Mouse (Mus musculus) thymus, postnatal 14 days (tissue): ENCODE measurements around the gene Tmem120a.

Experiments used
- DNase-seq: peaks from one replicate; pipeline ENCODE4 v3.0.0; 2021

Gene Tmem120a

DNA sequence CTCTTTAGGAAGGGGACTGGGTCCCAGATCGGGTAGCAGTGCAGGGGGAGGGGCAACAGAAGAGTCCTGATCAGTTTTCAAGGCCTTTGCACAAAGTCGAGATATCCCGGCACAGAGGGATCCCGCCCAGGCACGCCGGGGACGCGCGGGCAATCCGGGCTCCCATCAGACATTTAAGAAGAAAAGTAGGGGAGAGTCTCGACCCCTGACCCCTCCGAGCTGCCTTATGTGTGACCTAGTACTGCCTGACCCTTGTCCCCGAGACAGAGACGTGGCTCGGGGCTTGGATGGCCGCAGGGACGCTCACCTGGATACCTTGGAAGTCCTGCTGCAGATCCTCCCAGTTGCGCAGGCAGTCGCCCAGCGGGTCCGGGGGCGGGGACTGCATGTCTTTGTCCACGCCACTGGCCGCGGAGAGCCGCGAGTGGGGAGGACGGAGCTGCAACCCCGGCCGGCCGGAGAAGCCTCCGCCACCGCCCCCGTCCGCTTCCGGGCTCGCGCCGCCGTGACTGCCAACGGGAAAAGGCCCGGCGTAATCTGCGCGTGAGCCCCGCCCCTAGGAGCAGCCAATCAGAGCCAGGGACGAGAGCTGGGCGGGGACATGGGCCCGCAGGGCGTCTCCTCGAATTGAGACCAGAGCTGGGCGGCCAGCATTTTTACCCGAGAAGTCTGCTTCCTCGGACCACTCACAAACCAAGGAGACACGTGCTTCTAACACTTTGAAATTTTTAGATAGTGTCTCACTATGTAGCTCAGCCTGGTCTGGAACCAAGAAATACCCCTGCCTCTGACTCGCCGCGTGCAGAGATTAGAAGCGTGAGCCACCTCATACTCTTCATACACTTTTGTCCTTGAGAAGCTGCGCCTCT is at the start of gene Tmem120a:
Gene Tmem120a (minus strand): TSS at position 708 of the 869 bp plus-strand sequence.
- DNase-seq, result peak; percentile 95

DNA sequence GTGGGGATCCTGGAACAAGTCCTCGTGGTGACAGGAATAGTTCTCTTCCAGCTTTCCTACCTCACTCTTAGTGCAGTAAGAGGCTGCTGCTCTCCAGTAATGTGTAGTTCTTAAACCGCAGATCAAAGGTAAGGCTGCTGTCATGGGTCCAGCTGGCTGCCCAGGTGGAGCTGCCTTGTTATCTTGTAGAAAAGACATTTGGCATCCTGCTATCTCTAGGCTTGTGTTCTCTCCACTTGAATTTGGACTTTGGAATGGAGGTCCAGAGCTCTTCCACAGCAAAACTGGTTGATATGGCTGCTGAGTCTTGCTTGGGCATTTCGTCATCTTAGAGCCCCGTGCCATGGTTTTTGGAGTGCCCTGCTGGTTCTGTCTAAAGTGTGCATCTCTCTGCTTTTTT is 38.7 kb upstream of the Tmem120a start:
- no peak for DNase-seq

DNA sequence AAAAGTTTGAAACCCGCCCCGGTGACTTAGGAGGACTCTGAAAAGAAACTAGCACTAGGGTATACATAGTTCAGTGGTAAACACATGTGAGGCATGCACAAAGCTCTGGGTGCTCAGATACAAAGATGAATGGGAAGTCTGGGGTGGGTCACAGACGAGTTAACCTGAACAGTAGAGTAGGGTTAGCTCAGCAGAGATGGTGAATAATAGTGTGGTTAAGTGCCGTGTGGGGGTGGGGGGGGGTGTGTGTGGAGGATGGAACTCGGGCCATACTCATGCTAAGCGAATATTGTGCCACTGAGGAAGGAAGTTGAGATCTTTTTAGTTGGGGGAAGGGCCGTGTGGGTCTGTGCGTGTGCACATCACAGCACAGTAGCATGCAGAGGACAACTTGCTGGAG is 36.1 kb upstream of the Tmem120a start:
- no peak for DNase-seq

DNA sequence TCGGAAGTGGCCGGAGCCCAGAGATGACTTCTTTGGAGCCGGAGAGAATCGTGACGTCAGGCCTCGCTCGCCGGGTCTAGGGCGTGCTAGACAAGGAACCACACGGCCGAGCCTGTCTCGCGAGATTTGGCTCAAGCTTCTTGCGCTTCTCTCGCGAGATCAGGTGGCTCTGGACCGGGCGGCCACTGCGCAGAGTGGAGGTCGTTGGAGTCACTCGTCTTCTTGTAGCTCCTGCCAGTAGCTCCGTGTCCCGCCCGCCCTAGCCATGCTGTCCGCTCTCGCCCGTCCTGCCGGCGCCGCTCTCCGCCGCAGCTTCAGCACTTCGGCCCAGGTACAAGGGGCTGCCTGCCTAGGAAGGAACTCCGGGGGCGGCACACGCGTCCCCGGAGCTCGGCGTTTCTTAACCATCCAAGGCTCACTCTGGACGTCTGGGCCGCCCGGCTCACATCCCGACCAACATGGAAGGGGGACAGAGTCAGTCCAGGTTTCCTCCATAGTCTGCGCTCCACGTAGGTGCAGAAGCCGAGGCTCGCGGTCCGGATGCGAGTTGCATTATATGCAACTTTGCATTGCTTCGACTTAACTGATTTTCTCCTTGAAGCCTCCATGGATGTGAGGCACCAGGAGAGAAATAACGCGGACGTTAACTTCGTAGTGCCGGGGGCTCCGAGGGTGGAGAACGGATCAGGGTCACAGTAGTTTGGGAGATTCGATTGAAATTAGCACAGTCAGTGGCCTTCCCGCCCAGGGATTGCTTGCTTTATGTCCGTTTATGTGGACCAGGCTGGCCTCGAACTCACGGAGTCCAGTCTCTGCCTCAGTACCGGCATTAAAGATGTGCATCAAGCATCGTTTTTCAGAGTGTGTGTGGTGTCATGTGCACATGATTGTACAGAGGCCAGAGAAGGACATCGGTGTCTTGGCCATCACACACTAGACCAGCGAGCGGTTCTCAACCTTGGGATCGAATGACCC is 34.5 kb upstream of the Tmem120a start, which contains the start of gene Mdh2:
Gene Mdh2 (plus strand): TSS at position 10 of the 975 bp plus-strand sequence.
- peak; percentile 100 for DNase-seq

DNA sequence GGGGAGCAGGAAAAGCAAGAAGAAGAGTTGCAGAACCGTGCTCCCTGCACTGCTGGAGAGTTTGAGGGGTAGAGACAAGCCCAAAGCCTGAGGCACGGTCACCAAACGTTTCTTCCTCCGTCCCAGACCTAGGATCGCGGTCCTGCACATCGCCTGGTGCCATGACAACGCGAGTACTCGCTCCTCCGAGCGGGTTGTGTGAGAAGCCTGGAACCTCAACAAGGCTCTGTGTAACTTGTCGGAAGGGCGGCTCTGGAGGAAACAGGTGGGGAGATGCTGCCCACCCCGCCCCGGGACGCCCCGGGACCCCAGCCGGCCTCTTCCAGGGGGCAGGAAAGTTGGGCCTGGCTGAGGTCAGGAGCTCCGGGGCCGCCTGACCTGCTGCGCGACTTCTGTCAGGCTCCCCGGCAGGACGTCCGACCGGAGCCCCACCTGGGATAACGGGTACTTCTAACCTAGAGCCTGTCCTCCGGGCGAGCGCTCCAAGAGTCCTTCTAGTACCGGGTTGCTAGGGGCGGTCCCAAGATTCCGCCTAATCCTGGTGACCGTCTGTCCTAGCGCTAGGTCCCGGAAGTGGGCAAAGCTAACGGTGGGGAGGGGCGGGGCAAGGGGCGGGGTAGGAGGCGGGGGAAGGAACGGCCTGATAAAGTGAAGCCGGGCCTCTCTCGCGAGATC is 33.7 kb upstream of the Tmem120a start, which contains the start of gene Styxl1:
Gene Styxl1 (minus strand): TSS at position 590 of the 675 bp plus-strand sequence.
- no peak for DNase-seq

DNA sequence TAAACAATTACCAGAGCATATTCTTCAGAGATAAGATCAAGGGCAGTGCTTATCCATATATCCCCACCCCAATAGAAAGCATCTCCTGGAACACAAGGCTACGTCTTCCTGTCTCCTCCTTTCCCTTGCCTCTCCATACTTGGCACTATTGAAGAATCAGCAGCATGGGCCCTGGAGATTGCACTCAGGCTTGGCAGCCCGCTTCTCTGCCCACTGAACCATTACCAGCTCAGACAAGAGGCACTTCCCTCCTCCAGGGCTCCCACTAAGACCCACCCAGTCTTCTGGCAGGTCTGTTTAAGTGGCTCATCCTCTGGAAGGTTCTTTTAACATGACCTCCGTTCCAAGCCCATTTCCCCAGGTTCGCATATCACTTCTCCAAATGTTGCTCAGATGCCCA is 32.3 kb upstream of the Tmem120a start:
- no peak for DNase-seq

DNA sequence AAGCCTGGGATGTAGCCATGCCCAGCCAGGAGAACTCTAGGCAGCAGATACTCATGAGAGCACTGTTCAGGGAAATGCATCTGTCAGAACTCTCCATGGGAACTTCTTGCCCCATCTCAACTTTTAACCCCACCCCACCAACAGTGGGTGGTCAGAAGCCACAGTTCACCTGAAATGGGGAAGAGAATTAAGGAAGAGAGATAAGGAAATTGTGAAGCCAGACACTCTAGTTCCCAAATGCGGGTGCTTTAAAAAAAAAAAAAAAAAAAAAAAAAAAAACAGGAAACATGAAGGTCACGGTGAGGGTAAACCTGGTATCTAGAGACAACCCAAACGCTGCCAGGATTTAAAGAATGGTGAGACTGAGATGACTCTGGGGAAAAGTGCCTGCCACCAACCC is 28.3 kb upstream of the Tmem120a start:
- DNase-seq, result no peak

DNA sequence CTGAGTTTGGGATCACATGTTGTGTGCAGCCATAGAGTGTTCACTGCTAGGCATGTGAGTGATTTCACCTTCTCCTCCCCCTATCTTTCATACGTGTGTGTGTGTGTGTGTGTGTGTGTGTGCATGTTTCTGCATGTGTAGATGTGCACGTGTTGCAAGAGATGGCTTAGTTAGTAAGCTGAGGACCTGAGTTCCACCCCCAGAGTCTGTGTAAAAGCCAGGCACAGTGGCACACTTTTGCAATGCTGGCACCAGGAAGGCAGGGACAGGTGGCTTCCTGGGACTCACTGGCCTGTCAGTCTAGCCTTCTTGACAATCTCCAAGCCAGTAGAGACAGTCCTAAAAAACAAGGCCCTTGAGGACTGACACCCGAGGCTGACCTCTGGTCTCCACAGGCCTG is 20.7 kb upstream of the Tmem120a start:
- no peak for DNase-seq

DNA sequence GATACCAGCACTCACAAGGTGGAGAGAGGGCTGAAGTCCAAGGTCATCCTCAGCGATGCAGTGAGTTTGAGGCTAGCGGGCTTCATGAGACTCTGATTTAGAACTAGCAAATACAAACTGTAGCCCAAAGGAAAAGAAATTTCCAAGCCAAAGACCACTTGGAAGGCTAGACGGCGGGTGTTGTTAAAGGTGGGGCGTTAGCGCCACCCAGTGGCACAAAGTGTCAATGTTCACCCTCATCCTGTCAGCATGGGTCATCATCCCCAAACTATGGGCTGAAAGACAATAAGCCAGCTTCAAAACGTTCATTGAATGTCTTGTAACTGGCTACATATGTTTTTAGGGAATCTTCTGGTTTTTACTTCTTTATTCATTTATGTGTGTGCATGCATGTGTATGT is 19.3 kb upstream of the Tmem120a start:
- peak; percentile 69 for DNase-seq

DNA sequence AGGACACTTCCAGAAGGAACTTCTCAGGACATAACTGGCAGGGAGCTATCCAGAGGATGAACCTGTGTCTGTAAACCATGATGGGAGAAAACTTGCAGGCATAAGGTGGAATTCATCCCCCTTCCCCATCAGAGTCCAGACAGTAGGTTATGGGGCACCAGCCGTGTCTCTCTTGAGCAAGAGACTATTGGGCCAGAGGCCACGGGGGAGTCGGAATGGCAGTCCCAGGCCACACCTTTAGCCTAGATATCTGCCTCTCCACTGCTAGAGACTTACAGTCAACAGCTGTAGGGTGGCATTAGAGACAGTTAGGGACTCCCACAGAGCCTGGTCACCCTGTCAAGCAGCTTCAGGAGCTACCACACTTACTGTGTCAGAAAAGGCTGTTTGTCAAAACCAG is 17.6 kb upstream of the Tmem120a start:
- no peak for DNase-seq

DNA sequence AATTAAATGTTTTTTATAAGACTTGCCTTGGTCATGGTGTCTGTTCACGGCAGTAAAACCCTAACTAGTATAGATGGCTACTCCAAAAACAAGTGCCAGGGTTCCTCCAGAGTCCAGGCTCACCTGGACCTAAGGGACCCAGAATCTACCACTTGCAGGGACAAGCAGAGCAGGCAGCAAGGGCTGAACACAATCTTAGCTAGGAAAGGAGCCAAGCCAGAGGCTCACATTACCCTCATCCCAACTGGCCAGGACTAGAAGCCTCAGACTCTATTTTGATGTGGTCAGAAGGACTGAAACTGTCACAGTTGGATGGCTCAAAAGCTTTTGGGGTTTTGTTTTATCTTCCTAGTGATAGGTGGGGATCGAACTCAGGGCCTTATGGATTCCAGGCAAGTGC is 7.3 kb upstream of the Tmem120a start:
- DNase-seq, result no peak

DNA sequence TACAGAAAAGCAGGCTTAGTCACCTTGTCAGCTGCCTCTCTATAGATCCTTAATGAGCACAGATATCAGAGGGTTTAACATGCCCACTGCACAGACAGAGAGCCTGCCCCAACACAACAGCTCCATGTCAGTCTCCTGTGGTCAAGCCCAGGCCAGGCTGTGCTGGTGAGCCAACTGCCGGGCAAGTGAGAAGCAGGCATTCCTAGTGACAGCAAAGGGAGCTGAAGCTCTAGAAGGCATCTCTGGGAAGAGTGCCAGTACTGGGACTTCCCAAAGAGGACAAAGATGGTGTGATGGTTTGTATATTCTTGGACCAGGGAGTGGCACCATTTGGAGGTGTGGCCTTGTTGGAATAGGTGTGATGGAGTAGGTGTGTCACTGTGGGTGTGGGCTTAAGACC is 6.8 kb upstream of the Tmem120a start:
- no peak for DNase-seq

DNA sequence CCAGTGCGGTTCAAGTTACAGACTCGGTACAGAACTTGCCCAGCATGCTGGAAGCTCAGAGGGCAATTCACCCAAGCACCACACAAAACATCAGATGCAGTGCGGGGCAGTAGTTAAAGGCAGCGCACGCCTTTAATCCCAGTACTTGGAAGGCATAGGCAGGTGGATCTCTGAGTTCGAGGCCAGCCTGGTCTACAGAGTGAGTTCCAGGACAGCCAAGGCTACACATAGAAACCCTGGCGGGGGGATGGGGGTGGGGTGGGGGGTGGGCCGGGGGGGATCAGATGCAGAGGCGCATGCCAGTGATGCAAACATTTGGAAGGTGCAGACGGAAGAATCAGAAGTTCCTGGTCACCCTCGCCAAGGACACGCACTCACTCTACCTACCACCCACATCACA is 494 bp upstream of the Tmem120a start:
- no peak for DNase-seq

DNA sequence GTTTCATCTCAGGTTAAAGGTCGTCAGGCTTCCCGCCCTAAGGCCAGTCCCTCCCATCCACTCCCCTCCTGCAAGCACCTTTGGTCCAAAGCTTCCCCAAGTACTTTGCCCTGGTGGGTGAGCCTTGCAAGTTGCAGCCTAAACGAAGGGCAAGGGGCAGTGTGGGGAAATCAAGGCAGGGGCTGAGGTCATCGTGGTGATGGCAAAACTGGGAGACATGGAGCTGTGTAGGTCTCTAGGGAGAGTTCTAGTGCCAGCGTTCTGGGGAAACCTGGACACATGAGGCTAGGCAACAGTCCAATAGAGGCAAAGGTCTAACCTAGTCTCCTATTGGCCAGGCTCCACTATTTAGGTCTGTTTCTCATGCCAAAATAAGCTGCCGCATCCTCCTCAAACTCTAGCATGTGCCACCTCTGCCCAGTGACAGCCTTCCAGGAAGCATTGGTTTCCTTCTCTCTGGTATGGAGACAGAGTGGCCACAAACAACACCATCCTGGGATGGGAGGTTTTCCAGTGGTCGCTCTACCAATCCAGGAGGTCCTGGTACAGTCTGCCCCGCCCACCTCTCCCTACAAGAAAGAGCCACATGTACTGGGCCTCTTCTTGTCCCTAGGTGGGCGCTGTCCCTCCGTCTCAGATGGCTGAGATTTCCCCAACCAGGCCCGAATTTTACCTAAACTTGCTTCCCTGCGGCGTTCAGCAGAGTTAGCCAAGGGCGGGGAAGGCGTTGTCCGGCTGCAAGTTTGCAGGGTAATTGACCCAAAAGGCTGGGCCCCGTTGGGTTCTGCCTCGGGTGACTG is 1.1 kb downstream of the Tmem120a start:
- DNase-seq, result no peak

DNA sequence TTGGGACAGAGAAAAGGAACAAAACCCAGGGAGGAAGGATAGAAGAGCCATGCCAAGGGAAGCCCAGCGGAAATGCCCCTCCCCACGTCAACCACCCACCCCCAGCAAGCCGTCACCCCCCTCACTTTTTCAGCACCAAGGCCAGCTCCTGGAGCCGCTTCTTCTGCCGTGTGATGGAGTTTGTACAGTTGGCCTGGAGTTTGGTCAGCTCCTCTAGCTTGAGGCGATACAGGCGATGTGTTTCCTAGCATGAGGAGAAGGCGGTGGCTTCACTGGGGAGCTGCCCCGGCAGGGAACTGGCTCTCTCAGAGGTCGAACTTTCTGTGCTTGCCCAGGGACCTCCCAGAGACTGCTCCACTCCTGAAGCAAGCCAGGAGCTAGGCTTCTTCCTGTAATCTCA is 2.1 kb downstream of the Tmem120a start:
- DNase-seq, result no peak

DNA sequence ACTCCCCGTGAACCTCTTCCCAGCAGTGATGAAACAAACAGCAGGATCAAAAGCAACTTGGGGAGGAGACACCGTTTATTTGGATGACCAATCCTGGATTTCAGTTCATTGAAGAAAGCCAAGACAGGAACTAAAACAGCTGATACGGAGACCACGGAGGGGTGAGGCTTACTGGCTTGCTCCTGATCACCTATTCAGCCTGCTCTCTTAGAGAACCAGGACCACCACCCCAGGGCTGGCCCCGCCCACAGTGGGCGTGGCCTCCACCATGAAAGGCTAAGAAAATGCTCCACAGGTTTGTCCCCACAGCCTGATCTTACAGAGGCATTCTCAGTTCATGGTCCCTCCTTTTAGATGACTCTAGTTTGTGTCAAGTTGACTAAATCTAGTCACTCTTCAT is 6.0 kb downstream of the Tmem120a start:
- DNase-seq, result no peak

DNA sequence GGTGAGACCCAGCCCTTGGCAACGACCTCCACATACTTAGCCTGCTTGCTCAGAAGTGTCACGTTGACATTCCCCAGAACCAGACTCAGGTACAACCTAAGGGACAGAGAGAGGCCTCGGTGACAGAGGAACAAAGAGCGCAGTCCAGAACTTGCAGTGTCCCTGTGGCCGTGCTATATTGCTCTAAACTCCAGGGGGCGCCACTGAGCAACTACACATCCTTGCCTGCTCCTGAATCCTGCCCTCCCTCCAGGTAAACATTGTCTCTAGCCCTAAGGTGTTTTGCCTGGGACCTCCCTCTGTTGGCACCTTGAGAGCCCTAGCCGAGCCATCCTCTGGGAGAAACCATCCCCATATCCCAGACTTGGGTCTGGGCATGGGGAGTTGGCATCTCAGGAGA is 7.1 kb downstream of the Tmem120a start:
- DNase-seq, result peak; percentile 34

DNA sequence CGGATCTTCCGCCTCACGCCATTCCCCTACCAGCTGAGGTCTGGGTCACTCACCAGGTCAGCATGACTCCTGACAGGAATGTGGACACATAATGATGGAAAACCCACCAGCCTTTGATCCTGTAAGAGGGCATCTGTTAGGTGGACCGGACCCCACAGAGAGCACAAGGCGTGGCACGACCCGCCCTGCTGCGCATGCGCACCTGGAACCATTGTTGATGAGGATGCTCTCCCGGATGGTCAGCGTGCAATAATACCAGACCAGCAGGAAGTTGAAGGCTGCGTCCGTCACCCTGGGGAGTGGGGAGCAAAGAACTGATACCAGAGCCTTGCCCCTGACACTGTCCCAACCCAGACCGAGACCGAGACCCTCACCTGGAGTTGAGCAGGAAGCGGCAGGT is 7.7 kb downstream of the Tmem120a start:
- no peak for DNase-seq

DNA sequence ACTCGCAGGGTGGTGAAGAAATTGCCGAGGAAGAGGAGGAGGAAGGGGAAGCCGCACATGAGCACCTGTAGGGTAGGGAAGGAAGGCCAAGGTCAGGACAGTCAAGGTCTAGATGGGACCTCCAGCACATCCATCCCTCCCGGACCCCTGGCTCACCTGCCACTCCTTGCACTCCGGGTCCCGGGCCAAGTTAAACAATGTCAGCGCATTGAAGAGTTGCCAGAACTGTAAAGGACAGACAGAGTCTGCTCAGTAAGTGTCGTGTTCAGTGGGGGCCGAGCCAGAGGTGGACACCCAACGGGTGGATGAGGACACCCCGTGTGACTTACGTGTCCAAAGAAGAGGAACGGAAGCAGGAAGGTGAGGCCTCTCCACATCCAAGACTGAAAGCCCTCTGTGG is 8.5 kb downstream of the Tmem120a start:
- no peak for DNase-seq

DNA sequence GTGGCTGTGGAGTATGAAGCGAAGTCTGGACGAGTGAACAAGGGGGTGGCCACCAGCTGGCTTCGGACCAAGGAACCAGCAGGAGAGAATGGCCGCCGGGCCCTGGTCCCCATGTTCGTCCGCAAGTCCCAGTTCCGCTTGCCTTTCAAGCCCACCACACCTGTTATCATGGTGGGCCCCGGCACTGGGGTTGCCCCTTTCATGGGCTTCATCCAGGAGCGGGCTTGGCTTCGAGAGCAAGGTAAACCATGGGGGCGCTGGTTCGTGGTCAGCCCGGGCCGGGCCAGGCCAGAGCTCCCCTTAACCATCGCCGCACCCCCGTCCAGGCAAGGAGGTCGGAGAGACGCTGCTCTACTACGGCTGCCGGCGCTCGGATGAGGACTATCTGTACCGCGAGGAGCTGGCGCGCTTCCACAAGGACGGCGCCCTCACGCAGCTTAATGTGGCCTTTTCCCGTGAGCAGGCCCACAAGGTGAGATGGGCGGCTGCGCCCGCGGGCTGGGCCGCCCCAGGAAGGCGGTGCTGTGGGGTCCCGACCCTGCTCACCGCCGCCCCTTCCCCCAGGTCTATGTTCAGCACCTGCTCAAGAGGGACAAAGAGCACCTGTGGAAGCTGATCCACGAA is 10.1 kb downstream of the Tmem120a start:
- no peak for DNase-seq

DNA sequence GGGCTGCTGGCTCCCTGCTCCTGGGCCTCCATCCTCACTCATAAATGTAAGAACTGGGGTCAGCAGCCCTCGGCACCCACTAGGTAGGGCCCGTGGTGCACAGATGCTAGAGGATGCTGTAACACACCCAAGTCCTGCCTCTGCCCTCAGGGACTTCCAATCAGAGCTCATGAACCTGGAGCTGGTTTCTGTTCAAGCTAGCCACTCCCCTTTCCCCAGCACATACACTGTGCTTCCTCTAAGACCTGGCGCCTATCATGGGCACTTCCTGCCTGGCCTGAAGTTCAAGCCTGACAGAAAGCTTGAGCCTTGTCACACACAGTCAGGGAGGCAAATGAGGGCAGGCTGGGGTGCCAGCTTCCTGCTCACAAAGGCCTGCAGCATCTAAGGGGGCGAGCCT is 11.2 kb downstream of the Tmem120a start:
- DNase-seq, result no peak

DNA sequence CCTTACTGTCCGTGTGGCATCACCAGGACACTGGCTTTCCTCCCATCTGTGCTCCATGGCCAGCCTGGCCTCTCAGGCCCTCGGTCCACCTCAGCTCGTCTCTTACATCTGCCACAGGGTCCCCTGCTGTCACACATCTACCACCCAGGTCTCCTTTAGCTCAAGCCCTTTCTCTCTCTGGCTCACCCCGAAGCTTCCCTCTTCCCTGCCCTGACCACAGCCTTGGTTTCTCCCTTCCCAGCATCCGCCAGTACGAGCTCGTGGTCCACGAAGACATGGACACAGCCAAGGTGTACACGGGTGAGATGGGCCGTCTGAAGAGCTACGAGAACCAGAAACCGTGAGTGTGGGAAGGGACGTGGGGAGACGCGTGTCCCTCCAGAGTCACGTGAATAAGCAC is 12.9 kb downstream of the Tmem120a start:
- DNase-seq, result no peak
